Mouse (Mus musculus): ENCODE results near the gene Brk1. TPM values are rescaled to one million over a fixed set of nuclear protein-coding genes. Genes with fewer than 3 reads are reported as not detected.

Brk1 gene
- polyA plus RNA-seq, 1 experiment from 2014 or later = 196 TPM

- H3K4me1 ChIP-seq = peaks cover 11% of the 10 kb centered on the region
- H3K36me3 ChIP-seq = peaks cover 63% of the 10 kb centered on the region
- WGBS = 85% methylated on average over 5 of the region's 5 CpGs
- no peak for ATAC-seq (ENCODE audit: low FRiP score, low read depth)
- no peaks in the 10 kb centered on the region for H3K9me3 ChIP-seq
- H3K4me2 ChIP-seq (replicated peaks) = no peak overlapping the region
- H3K27ac ChIP-seq (replicated peaks) = no peak overlapping the region
- no peak overlapping the region for H3K9ac ChIP-seq (replicated peaks)
- H3K4me3 ChIP-seq = no peak overlapping the region
- no peaks in the 10 kb centered on the region for H3K27me3 ChIP-seq
Measured at GRCm38 (mm10) chr6:113630322-113630721, 25.8 kb downstream of the Brk1 start.

GRCm38 (mm10) chr6:113632863-113633262 lies 28.3 kb downstream of the Brk1 start:
- no peak for ATAC-seq (ENCODE audit: low FRiP score, low read depth)
- no peaks in the 10 kb centered on the region for H3K27me3 ChIP-seq
- no peaks in the 10 kb centered on the region for H3K9me3 ChIP-seq
- 95% methylated on average over 4 of the region's 4 CpGs for WGBS
- H3K4me3 ChIP-seq = no peak overlapping the region
- no peak overlapping the region for H3K4me2 ChIP-seq (replicated peaks)
- H3K4me1 ChIP-seq = no peaks in the 10 kb centered on the region
- H3K36me3 ChIP-seq = peaks cover 53% of the 10 kb centered on the region
- H3K9ac ChIP-seq (replicated peaks) = no peak overlapping the region
- no peak overlapping the region for H3K27ac ChIP-seq (replicated peaks)

GRCm38 (mm10) chr6:113638302-113639040 lies 33.9 kb downstream of the Brk1 start, which contains the start of gene Irak2:
Gene Irak2, plus strand, starts transcription at chr6:113638467.
- 9% methylated on average over 37 of the region's 37 CpGs for WGBS

GRCm38 (mm10) chr6:113639201-113639600 lies 34.6 kb downstream of the Brk1 start:
- no peaks in the 10 kb centered on the region for H3K36me3 ChIP-seq
- no peaks in the 10 kb centered on the region for H3K4me1 ChIP-seq
- H3K9ac ChIP-seq (replicated peaks) = no peak overlapping the region
- H3K9me3 ChIP-seq = no peaks in the 10 kb centered on the region
- 79% methylated on average over 4 of the region's 4 CpGs for WGBS
- no peaks in the 10 kb centered on the region; the same call in 1 of the 2 replicates for H3K27me3 ChIP-seq
- no peak for ATAC-seq (ENCODE audit: low FRiP score, low read depth)
- H3K27ac ChIP-seq (replicated peaks) = no peak overlapping the region
- no peak overlapping the region for H3K4me2 ChIP-seq (replicated peaks)
- H3K4me3 ChIP-seq = no peak overlapping the region

More at GRCm38 (mm10) chr6:113638302-113639040, 33.9 kb downstream of the Brk1 start, which contains the start of gene Irak2:
- H3K4me3 ChIP-seq = peak within 1 kb of the TSS; percentile 48
- no peaks in the 10 kb centered on the region for H3K9me3 ChIP-seq
- H3K4me1 ChIP-seq = no peaks in the 10 kb centered on the region
- peak within 1 kb of the TSS; percentile 56; the same call in 1 of the 2 replicates for H3K9ac ChIP-seq (replicated peaks)
- ATAC-seq (ENCODE audit: low FRiP score, low read depth) = peak; percentile 92
- no peak within 1 kb of the TSS for H3K27ac ChIP-seq (replicated peaks)
- H3K4me2 ChIP-seq (replicated peaks) = peak within 1 kb of the TSS; percentile 67
- no peaks in the 10 kb centered on the region; the same call in 1 of the 2 replicates for H3K27me3 ChIP-seq
- H3K36me3 ChIP-seq = 0 out of 2 replicates have a peak, but pooled peaks cover 1% of the 10 kb centered on the region

GRCm38 (mm10) chr6:113642605-113643004 lies 38.0 kb downstream of the Brk1 start:
- 89% methylated on average over 8 of the region's 8 CpGs for WGBS

DNA sequence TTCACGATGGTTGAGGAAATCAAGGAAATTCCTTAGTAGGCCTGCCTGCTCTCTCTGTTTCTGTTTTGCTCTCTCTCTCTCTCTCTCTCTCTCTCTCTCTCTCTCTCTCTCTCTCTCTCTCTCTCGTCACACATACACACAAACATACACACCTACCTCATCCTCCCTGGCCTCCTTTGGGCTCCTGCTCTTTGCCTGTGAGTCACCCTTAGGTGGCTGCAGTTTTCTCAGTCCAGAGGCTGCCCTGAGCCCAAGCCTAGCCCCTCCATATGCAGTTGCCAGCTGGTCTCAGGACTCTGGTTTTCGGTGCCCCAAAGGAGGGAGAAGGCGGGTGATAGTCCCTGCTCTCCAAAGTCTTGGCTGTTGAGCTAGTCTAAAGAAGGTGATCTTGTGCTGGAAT lies 38.4 kb downstream of the Brk1 start:
- H3K27me3 ChIP-seq = no peaks in the 10 kb centered on the region; the same call in 1 of the 2 replicates
- ATAC-seq (ENCODE audit: low FRiP score, low read depth) = no peak
- H3K9ac ChIP-seq (replicated peaks) = no peak overlapping the region
- H3K4me2 ChIP-seq (replicated peaks) = no peak overlapping the region
- H3K4me3 ChIP-seq = no peak overlapping the region
- no peak overlapping the region for H3K27ac ChIP-seq (replicated peaks)
- no peaks in the 10 kb centered on the region for H3K9me3 ChIP-seq
- no peaks in the 10 kb centered on the region for H3K4me1 ChIP-seq
- no peaks in the 10 kb centered on the region for H3K36me3 ChIP-seq
- 84% methylated on average over 4 of the region's 4 CpGs for WGBS

More at GRCm38 (mm10) chr6:113642605-113643004, 38.0 kb downstream of the Brk1 start:
- Histone ChIP-seq H3K9me3 (no peaks in the 10 kb centered on the region), H3K27me3 (no peaks in the 10 kb centered on the region; the same call in 1 of the 2 replicates), H3K4me3 (no peak overlapping the region), H3K9ac (replicated peaks) (no peak overlapping the region), H3K36me3 (no peaks in the 10 kb centered on the region), H3K27ac (replicated peaks) (no peak overlapping the region), H3K4me1 (no peaks in the 10 kb centered on the region), H3K4me2 (replicated peaks) (no peak overlapping the region)
- no peak for ATAC-seq (ENCODE audit: low FRiP score, low read depth)

GRCm38 (mm10) chr6:113643967-113644366 lies 39.4 kb downstream of the Brk1 start:
- no peak for ATAC-seq (ENCODE audit: low FRiP score, low read depth)
- 94% methylated on average over 2 of the region's 2 CpGs for WGBS
- Histone ChIP-seq H3K27me3 (no peaks in the 10 kb centered on the region), H3K36me3 (no peaks in the 10 kb centered on the region), H3K27ac (replicated peaks) (no peak overlapping the region), H3K9ac (replicated peaks) (no peak overlapping the region), H3K4me1 (no peaks in the 10 kb centered on the region), H3K4me2 (replicated peaks) (no peak overlapping the region), H3K4me3 (no peak overlapping the region), H3K9me3 (no peaks in the 10 kb centered on the region)

DNA sequence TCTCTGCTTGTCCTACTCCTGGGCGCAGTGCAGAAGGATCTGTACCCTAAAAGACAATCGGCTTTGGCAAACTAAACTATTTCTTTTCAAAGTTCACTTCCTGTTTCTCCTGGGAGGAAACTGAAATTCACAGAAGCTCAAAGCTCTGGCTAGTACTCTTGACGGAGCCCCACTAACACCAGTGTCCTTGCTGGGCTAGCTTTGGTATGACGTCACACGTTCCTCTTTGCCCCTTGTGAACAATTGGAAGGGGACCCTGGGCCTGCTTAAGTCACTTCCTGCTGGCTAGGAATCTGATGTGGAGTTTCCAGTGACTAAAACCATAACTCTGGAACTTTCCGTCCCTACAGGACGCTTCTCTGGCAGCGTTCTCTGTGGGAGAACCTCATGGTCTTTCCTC lies 40.2 kb downstream of the Brk1 start:
- Histone ChIP-seq H3K9me3 (no peaks in the 10 kb centered on the region), H3K4me2 (replicated peaks) (no peak overlapping the region), H3K9ac (replicated peaks) (no peak overlapping the region), H3K36me3 (no peaks in the 10 kb centered on the region), H3K27ac (replicated peaks) (no peak overlapping the region), H3K4me1 (no peaks in the 10 kb centered on the region), H3K27me3 (no peaks in the 10 kb centered on the region), H3K4me3 (no peak overlapping the region)
- no peak for ATAC-seq (ENCODE audit: low FRiP score, low read depth)
- 88% methylated on average over 8 of the region's 8 CpGs for WGBS

DNA sequence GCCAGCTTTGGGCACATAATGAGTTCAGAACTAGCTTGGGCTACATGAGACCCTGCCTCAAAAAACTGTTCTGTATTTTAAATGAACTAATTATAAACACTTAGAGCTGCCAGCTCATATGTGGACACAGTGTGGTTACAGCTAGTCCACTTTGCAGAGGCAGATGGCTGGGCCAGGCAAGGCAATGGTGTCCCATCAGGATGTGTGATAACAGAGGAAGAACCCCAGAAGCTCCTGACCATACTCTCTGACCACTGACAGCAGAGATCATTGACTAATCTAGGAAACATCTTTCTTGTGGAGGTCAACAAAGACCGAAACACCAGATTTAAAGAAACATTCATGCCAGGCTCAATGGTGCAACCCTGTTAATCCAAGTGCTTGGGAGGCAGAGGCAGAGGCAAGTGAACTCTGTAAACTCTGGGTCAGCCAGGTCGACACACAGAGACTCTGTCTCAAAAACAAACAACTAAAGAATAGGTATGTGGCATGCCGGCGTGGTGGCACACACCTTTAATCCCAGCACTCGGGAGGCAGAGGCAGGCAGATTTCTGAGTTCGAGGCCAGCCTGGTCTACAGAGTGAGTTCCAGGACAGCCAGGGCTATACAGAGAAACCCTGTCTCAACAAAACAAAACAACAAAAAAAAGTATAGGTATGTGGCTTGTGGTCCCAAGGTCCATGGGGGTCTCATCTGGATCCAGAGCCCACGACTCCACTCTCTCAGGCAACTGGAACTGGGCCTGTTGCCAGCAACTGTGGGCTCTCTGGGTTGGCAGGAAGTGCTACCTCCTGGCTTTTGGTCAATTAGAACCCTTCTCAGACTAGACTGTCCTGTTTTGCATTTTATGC lies 45.0 kb downstream of the Brk1 start:
- Histone ChIP-seq H3K9ac (replicated peaks) (no peak overlapping the region), H3K27me3 (no peaks in the 10 kb centered on the region), H3K9me3 (no peaks in the 10 kb centered on the region), H3K4me1 (no peaks in the 10 kb centered on the region), H3K36me3 (no peaks in the 10 kb centered on the region), H3K4me3 (no peak overlapping the region), H3K27ac (replicated peaks) (no peak overlapping the region), H3K4me2 (replicated peaks) (no peak overlapping the region)
- no peak for ATAC-seq (ENCODE audit: low FRiP score, low read depth)
- WGBS = 83% methylated on average over 7 of the region's 7 CpGs

DNA sequence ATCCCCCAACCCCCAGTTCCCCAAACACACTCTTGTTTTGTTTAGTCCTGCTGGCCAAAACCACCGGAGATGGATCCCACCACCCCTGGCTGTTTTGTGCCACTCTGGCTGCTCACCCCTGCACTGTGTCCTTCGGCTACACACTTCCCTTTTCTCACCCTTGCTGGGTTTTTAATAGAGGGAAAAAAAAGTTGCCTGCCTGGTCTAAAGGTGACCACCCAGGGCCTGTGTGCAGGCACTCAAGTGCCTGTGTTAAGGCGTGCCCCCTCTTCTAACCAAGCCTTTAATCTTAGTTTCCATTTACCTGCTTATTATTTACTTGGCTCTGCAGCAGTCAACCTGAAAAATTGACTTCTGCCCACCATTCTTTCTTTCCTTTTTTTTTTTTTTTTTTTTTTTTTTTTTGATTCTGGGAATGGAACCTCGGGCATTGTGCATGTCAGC lies 45.6 kb downstream of the Brk1 start:
- Histone ChIP-seq H3K27me3 (no peaks in the 10 kb centered on the region), H3K4me3 (no peak overlapping the region), H3K9me3 (no peaks in the 10 kb centered on the region), H3K4me2 (replicated peaks) (no peak overlapping the region), H3K36me3 (no peaks in the 10 kb centered on the region), H3K4me1 (no peaks in the 10 kb centered on the region), H3K9ac (replicated peaks) (no peak overlapping the region), H3K27ac (replicated peaks) (no peak overlapping the region)
- no peak for ATAC-seq (ENCODE audit: low FRiP score, low read depth)
- 87% methylated on average over 4 of the region's 4 CpGs for WGBS

DNA sequence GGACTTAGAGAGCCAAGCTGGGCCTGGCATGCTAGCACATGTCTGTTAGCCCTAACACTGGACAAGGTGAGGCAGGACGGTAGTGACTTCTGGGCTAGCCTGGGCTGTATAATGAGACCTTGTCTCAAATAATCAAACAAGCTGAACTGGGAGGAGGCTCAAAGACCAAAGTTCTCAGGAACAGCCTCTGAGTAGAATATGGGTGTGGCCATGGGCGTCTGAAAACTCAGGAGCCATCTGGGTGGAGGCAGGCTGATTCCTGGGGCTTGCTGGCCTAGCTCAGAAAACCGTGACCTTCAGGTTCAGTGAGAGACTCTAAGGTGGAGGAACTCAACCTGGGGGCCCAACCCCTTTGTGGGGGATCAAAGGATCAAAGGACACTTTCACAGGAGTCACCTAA lies 47.1 kb downstream of the Brk1 start:
- H3K9me3 ChIP-seq = no peaks in the 10 kb centered on the region
- no peaks in the 10 kb centered on the region for H3K4me1 ChIP-seq
- no peak overlapping the region for H3K4me2 ChIP-seq (replicated peaks)
- ATAC-seq (ENCODE audit: low FRiP score, low read depth) = no peak
- no peaks in the 10 kb centered on the region for H3K27me3 ChIP-seq
- WGBS = 70% methylated on average over 3 of the region's 3 CpGs
- no peak overlapping the region for H3K9ac ChIP-seq (replicated peaks)
- H3K27ac ChIP-seq (replicated peaks) = no peak overlapping the region
- H3K4me3 ChIP-seq = no peak overlapping the region
- H3K36me3 ChIP-seq = no peaks in the 10 kb centered on the region

GRCm38 (mm10) chr6:113653551-113653950 lies 49.0 kb downstream of the Brk1 start:
- H3K9me3 ChIP-seq = no peaks in the 10 kb centered on the region
- H3K9ac ChIP-seq (replicated peaks) = no peak overlapping the region
- H3K36me3 ChIP-seq = no peaks in the 10 kb centered on the region
- no peak overlapping the region for H3K4me3 ChIP-seq
- no peaks in the 10 kb centered on the region for H3K4me1 ChIP-seq
- no peak overlapping the region for H3K4me2 ChIP-seq (replicated peaks)
- WGBS = 93% methylated on average over 7 of the region's 7 CpGs
- no peak overlapping the region for H3K27ac ChIP-seq (replicated peaks)
- H3K27me3 ChIP-seq = no peaks in the 10 kb centered on the region
- no peak for ATAC-seq (ENCODE audit: low FRiP score, low read depth)

All from midbrain, embryonic 12.5 days (tissue).